Mouse (Mus musculus): ENCODE data around the gene Jmjd7.
A peak's percentile ranks its signal among the peaks of the same experiment; 100 is the strongest.

Gene Jmjd7

GRCm38 (mm10) chr2:120058818-120059217, 31.5 kb downstream of the Jmjd7 start:
- no peak for DNase-seq (ENCODE audit: low read depth, low spot score)

- DNase-seq (ENCODE audit: low read depth, low spot score): no peak
These were observed 32.2 kb downstream of the Jmjd7 start for GRCm38 (mm10) chr2:120059466-120059865.

GRCm38 (mm10) chr2:120060190-120060589, 32.9 kb downstream of the Jmjd7 start:
- no peak for DNase-seq (ENCODE audit: low read depth, low spot score)

GRCm38 (mm10) chr2:120060651-120061050, 33.4 kb downstream of the Jmjd7 start:
- DNase-seq (ENCODE audit: low read depth, low spot score): no peak

- no peak for DNase-seq (ENCODE audit: low read depth, low spot score)
These were observed 35.0 kb downstream of the Jmjd7 start for GRCm38 (mm10) chr2:120062248-120062647.

GRCm38 (mm10) chr2:120064639-120065038, 37.4 kb downstream of the Jmjd7 start:
- no peak for DNase-seq (ENCODE audit: low read depth, low spot score)

- no peak for DNase-seq (ENCODE audit: low read depth, low spot score)
These were observed 38.0 kb downstream of the Jmjd7 start for GRCm38 (mm10) chr2:120065243-120065642.

DNA sequence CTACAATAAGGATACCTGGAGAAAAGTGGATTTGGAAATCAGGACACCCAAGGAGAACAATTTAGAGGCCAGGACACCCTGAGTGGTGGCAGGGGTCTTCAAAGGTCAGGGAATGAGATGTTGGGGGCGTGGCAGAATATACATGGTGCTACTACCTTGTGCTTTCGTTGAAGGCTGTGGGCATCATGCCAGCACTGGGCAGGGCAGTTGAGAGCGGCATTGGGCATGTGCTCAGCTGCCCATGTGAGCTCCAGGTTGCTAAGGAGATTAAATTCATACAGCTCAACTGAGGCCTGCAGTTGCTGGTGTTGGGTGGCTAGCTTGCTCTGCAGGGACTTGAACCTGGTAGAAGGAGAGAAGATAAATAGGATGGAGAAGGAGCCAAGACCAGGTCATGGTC, 38.9 kb downstream of the Jmjd7 start:
- DNase-seq (ENCODE audit: low read depth, low spot score): no peak

DNA sequence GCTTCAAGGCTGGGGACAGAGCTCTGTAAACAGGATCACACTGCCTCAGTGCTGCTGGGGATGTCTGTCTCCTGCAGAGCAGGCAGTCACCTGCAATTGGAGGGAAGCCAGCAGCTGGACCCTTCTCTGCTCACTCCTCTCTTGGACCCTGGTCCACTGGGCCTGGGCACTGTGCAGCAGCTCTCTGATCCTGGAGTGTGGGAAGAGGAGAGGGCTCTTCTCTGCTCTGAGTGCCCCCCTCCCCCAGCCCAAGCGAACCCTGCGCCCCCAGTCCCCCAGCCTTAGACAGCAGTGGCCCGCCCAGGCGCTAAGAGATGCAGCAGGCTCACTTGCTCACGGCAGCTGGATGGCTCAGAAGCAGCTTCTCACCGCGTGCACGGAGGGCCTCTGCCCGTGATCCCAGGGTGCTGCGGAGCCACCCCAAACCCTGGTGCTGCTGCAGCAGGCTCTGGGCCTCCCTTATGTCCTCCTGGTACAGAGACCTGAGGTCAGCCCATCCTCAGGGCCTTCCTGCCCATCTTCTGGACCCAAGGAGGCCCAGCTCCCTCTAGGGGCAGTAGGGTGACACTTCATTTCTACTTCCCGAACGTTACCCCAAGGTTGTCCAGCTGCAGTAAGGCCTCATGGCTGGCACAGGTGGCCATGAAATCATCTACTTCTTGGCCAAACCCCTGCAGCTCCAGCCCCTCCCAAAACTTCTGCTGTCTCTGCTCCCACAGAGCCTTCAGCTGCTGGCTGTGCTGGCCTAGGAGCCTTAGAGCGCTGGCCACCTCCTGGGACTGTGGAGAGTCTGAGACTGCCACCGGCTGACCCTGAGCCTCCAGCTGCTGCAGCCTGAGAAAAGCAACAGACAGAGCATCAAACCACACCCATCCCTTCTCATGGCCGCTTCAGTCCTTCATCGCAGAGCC, 41.5 kb downstream of the Jmjd7 start:
- no peak for DNase-seq (ENCODE audit: low read depth, low spot score)

DNA sequence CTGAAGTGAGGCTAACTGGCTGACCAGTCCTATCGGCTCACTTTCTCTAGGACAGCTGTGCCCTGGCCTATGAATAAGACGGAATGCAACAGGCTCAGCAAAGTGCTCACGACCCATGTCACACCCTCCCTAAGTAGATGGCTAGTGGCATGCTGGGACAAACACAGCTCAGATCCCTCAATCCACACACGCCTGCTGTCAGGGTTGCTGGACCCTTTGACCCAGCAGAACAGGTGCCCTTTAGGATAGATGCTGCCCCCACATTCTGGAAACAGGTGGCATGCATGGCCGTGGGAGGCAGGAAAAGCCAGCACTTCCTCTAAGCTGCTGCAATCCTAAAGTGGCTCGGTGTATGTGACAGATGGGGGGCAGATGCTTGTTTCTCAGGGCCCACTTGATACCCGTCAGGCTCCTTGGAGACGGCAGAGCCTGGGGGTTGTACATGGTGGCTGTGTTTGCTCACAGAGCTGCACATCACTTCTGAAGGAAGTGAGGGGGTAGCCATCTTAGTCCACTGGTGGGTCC, 42.2 kb downstream of the Jmjd7 start:
- DNase-seq (ENCODE audit: low read depth, low spot score): peak; percentile 79

DNA sequence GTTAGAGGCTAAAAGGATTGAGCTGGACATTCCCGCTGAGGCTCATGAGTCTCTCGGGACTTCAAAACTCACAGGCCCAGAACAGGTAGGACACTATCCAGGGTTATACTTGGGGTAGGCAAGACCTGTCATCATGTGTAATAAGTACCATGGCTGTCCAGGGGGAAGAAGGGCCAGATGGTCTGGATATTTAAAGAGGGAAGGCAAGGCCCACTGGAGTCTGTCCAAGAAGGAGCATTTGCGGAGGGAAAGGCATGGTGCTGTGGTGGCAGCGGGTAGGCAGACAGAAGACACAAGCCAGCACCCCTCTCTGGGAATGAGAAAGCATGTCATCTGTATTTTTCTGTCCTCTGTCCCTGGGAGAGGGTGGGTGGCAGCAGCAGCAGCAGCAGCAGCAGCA, 46.8 kb downstream of the Jmjd7 start:
- DNase-seq (ENCODE audit: low read depth, low spot score): no peak

DNA sequence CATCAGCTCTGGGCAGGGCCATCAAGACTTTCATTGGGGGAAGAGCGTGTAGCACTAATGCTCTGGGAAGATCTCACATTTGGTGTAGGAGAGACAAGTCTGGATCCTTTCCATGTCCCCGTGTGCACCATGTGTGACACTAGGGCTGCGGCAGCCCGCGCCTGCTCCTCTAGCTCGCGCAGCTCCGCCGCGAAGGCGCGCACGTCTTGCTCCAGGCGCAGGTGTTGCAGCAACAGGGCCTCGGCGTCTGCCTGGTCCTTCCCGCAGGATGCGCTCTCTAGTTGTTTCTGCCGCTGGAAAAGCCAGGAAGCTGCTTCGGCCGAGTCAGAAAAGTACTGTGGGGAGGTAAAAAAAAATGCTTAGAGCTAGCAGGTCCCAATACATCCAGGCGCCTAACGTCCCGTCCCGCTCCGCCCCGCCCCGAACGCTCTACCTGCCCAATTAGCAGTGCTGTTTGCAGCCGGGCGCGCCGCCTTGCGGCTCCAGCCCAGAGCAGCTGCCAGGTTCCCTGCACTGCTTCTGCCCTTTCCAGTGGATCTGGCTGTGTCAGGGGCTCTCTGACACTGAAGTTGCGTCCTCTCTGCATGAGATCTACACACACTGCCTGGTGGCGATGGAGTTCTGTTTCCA, 48.9 kb downstream of the Jmjd7 start:
- DNase-seq (ENCODE audit: low read depth, low spot score): no peak
